In the genomic region with DNA sequence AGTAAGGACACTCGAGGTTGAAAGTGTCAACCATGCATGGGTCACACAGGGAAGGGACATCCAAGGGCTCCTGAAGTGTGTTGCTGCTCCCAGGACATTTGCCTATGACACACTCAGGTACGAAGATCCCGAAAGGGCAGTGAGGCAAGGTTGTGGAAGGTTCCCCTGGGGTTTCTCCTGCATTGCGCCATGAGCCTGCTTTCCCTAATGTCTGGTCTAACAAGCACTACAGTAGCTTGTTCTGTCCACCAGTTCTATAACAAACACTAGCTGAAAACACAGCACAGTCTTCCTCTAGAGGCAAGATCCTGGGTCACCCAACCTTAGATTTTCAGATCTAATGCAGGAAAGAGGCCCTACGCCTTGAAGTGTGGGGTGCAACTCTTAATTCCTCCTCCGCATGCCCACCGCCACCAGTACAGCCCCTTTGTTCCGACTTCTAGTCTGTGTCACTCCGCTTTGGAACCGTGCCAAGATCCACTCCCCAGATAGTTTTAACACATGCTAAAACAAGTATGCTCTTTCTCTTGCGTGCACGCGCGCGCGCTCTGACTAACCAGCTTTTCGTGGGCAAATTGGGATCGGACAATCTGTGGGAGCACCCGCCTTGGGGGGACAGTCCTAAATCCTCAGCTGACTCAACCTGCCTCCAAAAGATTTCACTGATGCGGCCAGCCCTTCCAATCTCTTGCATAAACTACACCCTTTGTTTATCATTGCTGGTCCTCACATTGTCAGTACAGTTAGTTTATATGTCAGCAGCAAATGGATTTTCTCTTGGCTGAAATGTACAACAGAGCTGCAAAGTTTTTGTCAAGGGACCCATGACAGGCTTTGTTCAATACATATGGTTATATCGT, we compare ENCODE assay signal across 9 mouse cellular contexts. TPM values are rescaled to one million over a fixed set of nuclear protein-coding genes. Genes with fewer than 3 reads are reported as not detected.
A peak's percentile ranks its signal among the peaks of the same experiment; 100 is the strongest.
DNase-seq lines count a peak whose midpoint lies in the region; ATAC-seq and TF ChIP-seq lines count a peak whose summit lies in the region.
"Had no signal": no experiment of that assay in that cellular context is flagged by ENCODE, and none has a peak within 500 bp of the region (broad histone marks: within the 10 kb centered on the region; RNA-seq: fewer than 3 reads in every experiment).

No protein-coding gene starts in this region.

- H3K4me3 ChIP-seq in hindbrain, postnatal 0 days (ENCODE audit: low read length) = no peak overlapping the region
- no peak overlapping the region for H3K4me3 ChIP-seq in neural tube, embryonic 12.5 days

- peaks cover 5% of the 10 kb centered on the region; the same call in 1 of the 2 replicates for H3K4me1 ChIP-seq in hindbrain, postnatal 0 days (ENCODE audit: insufficient read depth, low read length)
- H3K4me1 ChIP-seq in neural tube, embryonic 12.5 days = peaks cover 8% of the 10 kb centered on the region; the same call in 1 of the 2 replicates

- no peak overlapping the region for H3K27ac ChIP-seq in hindbrain, postnatal 0 days
- no peak overlapping the region for H3K27ac ChIP-seq in neural tube, embryonic 12.5 days

- no peak for TF ChIP-seq CTCF in hindbrain, postnatal 0 days (IDR thresholded peaks at IDR 0.05; ENCODE audit: low read depth)

- H3K9ac ChIP-seq in hindbrain, postnatal 0 days (replicated peaks; ENCODE audit: low read length) = no peak overlapping the region
- H3K9ac ChIP-seq in neural tube, embryonic 12.5 days = no peak overlapping the region

- H3K36me3 ChIP-seq in hindbrain, postnatal 0 days (ENCODE audit: insufficient read depth, low read length) = no peaks in the 10 kb centered on the region
- no peaks in the 10 kb centered on the region for H3K36me3 ChIP-seq in neural tube, embryonic 12.5 days

- peak; percentile 67; the same call in 1 of the 2 replicates for ATAC-seq in hindbrain, postnatal 0 days
- peak; percentile 58; the same call in 1 of the 2 replicates for ATAC-seq in neural tube, embryonic 12.5 days (ENCODE audit: low FRiP score, low read depth)

- peak overlapping the region; percentile 32 for H3K4me2 ChIP-seq in hindbrain, postnatal 0 days (ENCODE audit: low read depth, low read length)
- 0 out of 2 replicates have a peak overlapping the region, but pooled peaks have one; percentile 16 for H3K4me2 ChIP-seq in neural tube, embryonic 12.5 days (replicated peaks)

- H3K9me3 ChIP-seq in hindbrain, postnatal 0 days (ENCODE audit: low read length) = no peaks in the 10 kb centered on the region
- no peaks in the 10 kb centered on the region for H3K9me3 ChIP-seq in neural tube, embryonic 12.5 days

- peak; percentile 25 for DNase-seq in embryo, embryonic 11 days
- no peak for DNase-seq in embryo, embryonic 10.5 days (ENCODE audit: low spot score)
- DNase-seq in right cerebral cortex, postnatal 4 days = peak; percentile 68
- no peak for DNase-seq in right cerebral cortex, adult 18-20 months
- DNase-seq in hindbrain, postnatal 0 days (ENCODE audit: low spot score) = peak; percentile 82
- DNase-seq in embryo, embryonic 10 days (ENCODE audit: low spot score) = no peak
- DNase-seq in ovary, postnatal 36 days (ENCODE audit: low spot score) = no peak

- WGBS in hindbrain, postnatal 0 days = 51% methylated on average over 21 of the region's 21 CpGs
- WGBS in neural tube, embryonic 12.5 days = 73% methylated on average over 21 of the region's 21 CpGs

- H3K27me3 ChIP-seq in hindbrain, postnatal 0 days (ENCODE audit: insufficient read depth, low read length) = no peaks in the 10 kb centered on the region
- H3K27me3 ChIP-seq in neural tube, embryonic 12.5 days (replicated peaks) = no peaks in the 10 kb centered on the region

RNA-seq across cellular contexts. Expression of a gene that starts 10.0 kb away (rescaled TPM):
- 33.1 and 33.3 TPM in 2 replicates for total RNA-seq in hindbrain, postnatal 0 days (2014; rRNA removed)
- polyA plus RNA-seq in hindbrain, postnatal 0 days (2015; fragmentation: Nextera tagmentation; extraction: Ambion mirVana) = 1.4 and 2.1 TPM in 2 replicates
- polyA plus RNA-seq in neural tube, embryonic 12.5 days (2016; fragmentation: Nextera tagmentation; extraction: Ambion mirVana) = 1.1 and 1.7 TPM in 2 replicates

RNA-seq across cellular contexts. Expression of a gene that starts 23.8 kb away (rescaled TPM):
- 37.5 and 40.3 TPM in 2 replicates for total RNA-seq in hindbrain, postnatal 0 days (2014; rRNA removed)
- 363 and 365 TPM in 2 replicates for polyA plus RNA-seq in hindbrain, postnatal 0 days (2015; fragmentation: Nextera tagmentation; extraction: Ambion mirVana)
- 237 and 247 TPM in 2 replicates for polyA plus RNA-seq in neural tube, embryonic 12.5 days (2016; fragmentation: Nextera tagmentation; extraction: Ambion mirVana)

RNA-seq across cellular contexts. Expression of a gene that starts 49.3 kb away (rescaled TPM):
- not detected in 2 replicates for total RNA-seq in hindbrain, postnatal 0 days (2014; rRNA removed)
- polyA plus RNA-seq in hindbrain, postnatal 0 days (2015; fragmentation: Nextera tagmentation; extraction: Ambion mirVana) = 0.14 TPM in 1 of 2 replicates, not detected in the other
- not detected in 2 replicates for polyA plus RNA-seq in neural tube, embryonic 12.5 days (2016; fragmentation: Nextera tagmentation; extraction: Ambion mirVana)
- total RNA-seq: liver, adult 2 months had no signal
- polyA plus RNA-seq: liver, adult 2 months had no signal

Comparison
In these comparisons a context has a peak if more than half of its experiments do, and no peak if none do; other contexts are left out.
1. DNase-seq: peak in embryo, embryonic 11 days (single experiment), right cerebral cortex, postnatal 4 days (single experiment) and hindbrain, postnatal 0 days (single experiment); none in embryo, embryonic 10.5 days (single experiment), right cerebral cortex, adult 18-20 months (single experiment), embryo, embryonic 10 days (single experiment) and ovary, postnatal 36 days (single experiment).